Mouse (Mus musculus): Measurements from ENCODE around the gene Tmem135.

The Tmem135 gene

DNA sequence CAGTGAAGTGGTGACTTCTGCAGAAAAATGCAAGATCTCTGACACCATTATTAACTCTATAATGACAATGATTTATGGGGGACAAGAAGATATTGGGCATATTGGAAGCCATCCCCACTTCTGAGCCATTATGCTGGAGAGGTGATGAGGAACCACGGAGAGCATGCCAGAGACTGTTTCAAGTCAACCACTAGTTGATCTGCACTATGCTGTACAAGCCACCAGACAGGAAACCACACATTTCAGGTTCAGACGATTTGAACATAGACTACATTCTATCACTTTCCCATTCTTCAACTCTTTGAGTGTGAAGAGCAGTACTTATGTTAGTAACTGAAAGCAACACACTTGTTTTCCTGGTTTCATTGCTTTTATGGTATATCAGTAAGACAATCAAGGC, 297.6 kb downstream of the Tmem135 start:
- DNase-seq (ENCODE audit: low spot score in 2 of 2): no peak

GRCm38 (mm10) chr7:89099756-89100155, 304.3 kb downstream of the Tmem135 start:
- no peak for DNase-seq (ENCODE audit: low spot score in 2 of 2)
